Mouse (Mus musculus) ES-E14 (cell line): ENCODE data around the gene Gm9821.

ENCODE experiments used
- HCFC1 ChIP-seq: IDR thresholded peaks from 2 replicates; pipeline ENCODE4 v1.6.1; 2012; ENCODE audit warnings: low read length, inconsistent platforms, borderline replicate concordance; ENCODE audit not compliant: insufficient read depth
- MAFK ChIP-seq: IDR thresholded peaks from 2 replicates; pipeline ENCODE4 v1.6.1; 2014; ENCODE audit warnings: mild to moderate bottlenecking, low read depth, low read length, inconsistent platforms; ENCODE audit not compliant: insufficient read depth
- ZNF384 ChIP-seq: IDR thresholded peaks from 2 replicates; pipeline ENCODE4 v1.6.1; 2012; ENCODE audit warnings: low read depth, low read length, inconsistent platforms

DNA sequence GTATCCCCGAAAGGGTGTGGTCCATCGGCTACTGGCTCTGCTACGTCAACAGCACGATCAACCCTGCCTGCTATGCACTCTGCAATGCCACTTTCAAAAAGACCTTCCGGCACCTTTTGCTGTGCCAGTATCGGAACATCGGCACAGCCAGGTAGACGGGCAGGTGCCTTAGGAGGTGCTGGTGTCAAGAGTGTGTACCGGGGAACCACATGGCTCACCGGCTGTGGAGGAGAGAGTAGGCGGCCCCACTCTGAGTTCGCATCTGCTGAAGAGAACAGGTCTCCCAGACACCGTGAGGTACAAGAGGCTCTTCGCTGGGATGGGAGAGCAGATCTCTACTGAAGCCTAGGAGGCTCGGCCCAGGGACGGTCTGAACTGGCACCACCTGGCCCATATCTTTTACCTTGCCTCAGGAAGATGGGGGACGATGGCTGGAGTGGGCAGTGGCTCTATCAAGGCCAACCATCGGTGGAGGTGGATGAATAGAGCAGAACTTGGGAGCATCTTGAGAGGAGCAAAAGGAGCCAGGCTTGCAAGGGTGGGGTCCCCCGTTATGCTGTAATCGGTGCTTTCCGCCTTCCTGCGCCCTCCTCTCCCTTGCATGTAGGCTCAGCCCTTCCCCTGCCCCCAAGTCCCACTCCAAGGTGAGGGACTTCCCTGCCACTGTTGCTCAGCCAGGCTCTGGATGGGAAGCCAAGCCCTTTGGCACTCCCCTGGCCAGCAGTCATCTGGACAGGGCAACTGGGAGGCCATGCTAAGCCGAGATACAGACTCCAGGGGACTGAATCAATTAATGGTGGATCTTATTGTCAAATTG is 16.8 kb upstream of the Gm9821 start:
- TF ChIP-seq HCFC1 (no peak), ZNF384 (no peak), MAFK (no peak)
